Mouse (Mus musculus) gastrocnemius, postnatal 4 days (tissue): Measurements from ENCODE around the gene Pomt1. TPM values are rescaled to one million over a fixed set of nuclear protein-coding genes. Genes with fewer than 3 reads are reported as not detected.

Experiments used
- DNase-seq, 2 experiments: peaks; one replicate each; pipeline ENCODE4 v3.0.0; 2021 to 2022; ENCODE audit warnings: low spot score in 2 of 2, mixed read lengths in 2 of 2
- long read RNA-seq, 2 experiments: library from polyadenylated mRNA; stranded (forward); transcript quantifications; one replicate each; pipeline ENCODE4 v2.0.0; 2021
- total RNA-seq, 2 experiments: library from RNA; stranded (reverse); gene quantifications; 2 replicates each; pipeline ENCODE4 v1.2.3; 2021

The Pomt1 gene
- total RNA-seq = 10 to 100 TPM; 15.8 to 17.5 TPM
- long read RNA-seq, experiment 1, partial matches to known transcripts = 2 of 2 reads
- long read RNA-seq, experiment 1, other reads (novel, unspliced or antisense) = 0 of 2 reads
- long read RNA-seq, experiment 2, partial matches to known transcripts = 2 of 4 reads
- long read RNA-seq, experiment 2, other reads (novel, unspliced or antisense) = 0 of 4 reads

DNA sequence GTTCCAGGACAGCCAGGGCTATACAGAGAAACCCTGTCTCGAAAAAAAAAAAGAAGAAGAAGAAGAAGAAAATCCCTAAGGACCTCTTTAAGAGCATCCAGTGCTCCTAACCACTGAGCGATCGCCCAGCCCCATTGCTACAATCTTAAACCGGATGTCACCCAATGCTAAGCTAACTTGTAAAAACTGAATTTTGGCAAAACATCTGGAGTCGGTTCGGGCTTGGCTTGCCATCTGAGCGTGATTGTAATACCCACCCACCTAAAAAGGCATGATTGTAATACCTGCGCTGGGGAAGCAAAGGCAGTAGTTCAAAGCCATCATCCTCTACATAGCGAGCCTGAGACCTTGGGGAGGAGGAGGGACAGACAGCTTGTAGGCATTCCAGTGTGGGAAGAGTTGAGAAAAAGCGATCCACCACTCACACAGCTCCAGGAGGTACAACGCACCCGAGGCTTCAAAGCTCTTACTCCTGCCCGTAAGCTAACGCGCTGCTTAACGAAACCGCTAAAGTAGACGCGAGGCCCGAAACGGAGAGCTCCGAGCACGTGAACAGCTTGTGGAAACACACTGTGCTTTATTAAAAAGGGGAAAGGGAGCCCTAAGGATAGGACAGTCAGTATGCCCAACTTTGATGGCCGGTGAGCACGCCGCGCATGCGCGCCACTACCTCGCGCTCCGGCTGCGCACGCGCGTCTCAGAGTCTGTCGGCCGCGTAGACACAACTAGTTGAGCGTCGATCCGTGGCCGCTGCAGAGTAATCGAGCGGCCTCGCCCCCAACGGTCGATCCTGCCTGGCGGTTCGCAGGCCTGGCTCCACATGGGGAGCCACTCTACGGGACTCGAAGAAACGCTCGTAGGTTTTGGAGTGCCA is at the start of gene Pomt1:
Gene Pomt1, plus strand, starts transcription at position 705 of the 874 bp plus-strand sequence.
- peak; percentile 72 to 91 for DNase-seq

GRCm38 (mm10) chr2:32187019-32187551 is 49.3 kb upstream of the Pomt1 start:
- DNase-seq = no peak

GRCm38 (mm10) chr2:32187649-32188048 is 48.7 kb upstream of the Pomt1 start:
- DNase-seq = peak in 1 of 2 experiments; percentile 39

DNA sequence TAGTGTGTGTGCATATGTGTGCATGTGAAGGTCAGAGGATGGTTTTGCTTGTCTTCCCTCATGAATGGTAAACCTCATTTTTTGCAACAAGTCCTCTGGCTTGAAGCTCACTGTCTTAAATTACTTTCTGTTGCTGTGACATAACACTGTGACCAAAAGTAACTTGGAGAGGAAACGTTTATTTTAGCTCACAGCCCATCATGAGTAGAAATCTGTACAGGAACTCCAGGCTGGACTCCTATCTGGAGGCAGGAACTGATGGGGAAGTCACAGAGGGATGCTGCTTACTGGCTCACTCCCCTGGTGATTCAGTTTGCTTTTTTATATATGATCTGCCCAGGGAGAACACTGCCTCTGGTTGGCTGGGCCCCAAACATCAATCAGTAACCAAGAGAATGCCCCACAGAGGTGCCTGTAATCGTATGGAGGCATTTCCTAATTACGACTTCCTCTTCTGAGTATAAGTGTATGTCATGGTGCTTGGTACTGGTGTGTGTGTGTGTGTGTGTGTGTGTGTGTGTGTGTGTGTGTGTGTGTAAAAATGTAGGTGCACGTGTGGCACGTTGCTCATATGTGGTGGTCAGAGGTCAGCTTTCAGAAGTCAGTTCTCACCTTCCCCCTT is 47.2 kb upstream of the Pomt1 start:
- no peak for DNase-seq

DNA sequence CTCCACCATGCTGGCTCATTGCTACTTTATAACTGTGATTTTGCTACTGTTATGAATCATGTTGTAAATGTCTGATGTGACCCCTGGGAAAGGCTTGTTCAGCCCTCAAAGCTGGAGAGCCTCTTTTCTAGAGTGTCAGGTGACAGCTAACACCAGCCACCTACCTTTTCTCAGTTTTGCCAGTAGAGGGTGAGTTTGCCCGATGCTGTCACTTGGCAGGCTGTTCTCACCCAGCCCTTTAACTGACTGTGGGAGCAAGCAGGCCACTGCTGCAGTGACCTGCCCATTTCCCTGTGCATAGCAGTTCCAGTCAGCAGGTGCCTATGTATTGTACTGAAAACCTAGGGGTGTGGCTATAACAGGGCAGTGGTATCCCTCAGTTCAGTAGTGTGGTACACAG is 45.8 kb upstream of the Pomt1 start:
- no peak for DNase-seq

DNA sequence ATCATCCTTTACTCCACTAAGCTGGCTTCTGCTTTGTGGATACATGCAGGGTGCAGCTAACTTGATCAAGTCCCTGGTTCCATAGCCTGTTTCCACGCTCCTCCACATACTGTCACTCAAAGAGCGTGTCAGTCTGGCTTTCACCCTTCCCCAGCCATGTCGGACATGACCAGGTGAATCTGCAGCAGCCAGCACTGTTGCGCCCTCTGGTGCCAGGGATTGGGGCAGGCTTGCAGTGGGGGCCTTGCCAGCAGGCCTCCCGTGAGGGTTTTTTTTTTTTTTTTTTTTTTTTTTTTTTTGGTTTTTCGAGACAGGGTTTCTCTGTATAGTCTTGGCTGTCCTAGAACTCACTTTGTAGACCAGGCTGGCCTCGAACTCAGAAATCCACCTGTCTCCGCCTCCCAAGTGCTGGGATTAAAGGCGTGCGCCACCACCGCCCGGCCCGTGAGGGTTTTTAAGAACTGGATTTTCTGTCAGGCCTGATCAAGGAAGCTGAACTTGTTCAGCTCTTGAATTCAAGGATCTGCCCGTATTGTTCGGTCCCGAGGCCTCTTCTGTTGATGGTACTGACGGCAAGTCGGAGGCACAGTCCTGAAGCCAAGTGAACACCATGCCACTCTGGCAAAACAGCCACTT is 44.4 kb upstream of the Pomt1 start:
- DNase-seq = no peak

- no peak for DNase-seq
These were observed 37.4 kb upstream of the Pomt1 start for GRCm38 (mm10) chr2:32198977-32199376.

GRCm38 (mm10) chr2:32200033-32200432 is 36.4 kb upstream of the Pomt1 start:
- no peak for DNase-seq

- no peak for DNase-seq
These were observed 35.7 kb upstream of the Pomt1 start for GRCm38 (mm10) chr2:32200712-32201111.

- no peak for DNase-seq
These were observed 34.9 kb upstream of the Pomt1 start for GRCm38 (mm10) chr2:32201527-32201926.

DNA sequence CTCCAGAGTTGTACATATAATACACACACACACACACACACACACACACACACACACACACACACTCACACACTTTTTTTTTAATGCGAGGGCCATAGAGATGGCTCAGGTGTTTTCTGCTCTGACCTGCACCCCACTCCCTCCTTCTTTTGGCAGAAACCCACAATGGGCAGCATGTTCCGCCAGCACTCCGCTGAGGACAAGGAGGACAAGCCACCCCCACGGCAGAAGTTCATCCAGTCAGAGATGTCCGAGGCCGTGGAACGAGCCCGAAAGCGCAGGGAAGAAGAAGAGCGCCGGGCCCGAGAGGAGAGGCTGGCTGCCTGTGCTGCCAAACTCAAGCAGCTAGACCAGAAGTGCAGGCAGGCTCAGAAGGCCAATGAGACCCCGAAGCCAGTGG is 32.5 kb upstream of the Pomt1 start:
- DNase-seq = no peak

DNA sequence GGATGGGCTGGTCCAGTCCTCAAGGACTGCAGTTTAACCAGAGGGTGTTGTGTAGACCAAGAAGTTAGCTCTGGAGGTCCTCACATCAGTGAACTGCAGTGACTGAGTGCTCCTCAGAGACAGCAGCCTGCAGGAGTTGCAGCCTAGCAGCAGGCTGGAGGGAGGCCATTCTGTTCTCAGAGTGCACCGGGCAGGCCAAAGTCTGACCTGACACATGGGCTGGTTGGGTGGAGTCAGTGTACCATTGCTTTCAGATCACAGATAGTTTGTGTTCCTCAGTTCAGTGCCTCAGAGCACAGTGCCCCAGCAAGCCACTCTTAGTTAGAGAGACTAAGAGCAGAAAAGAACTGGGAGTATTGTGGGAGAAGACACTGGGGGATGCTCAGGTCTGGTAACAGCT is 28.7 kb upstream of the Pomt1 start:
- no peak for DNase-seq

DNA sequence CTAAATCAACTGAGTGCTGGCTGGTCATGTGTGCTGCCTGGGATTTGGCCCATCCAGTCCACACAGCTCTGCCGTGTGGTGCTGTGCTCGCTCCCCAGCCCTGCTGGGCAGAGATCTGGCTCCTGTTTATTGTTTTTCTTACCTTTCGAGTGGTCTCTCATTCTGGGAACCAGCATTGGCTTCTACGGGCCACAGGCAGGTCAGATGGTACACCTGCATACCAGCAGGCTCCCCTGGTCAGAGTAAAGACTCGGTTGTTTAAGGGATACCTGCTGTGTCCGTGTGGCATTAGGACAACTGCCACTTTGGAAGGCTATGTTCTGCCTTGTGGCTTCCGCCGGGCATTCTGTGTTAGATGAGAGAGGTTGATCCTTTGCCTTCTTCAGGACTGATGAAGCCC is 24.7 kb upstream of the Pomt1 start:
- DNase-seq = no peak

GRCm38 (mm10) chr2:32213000-32213399 is 23.4 kb upstream of the Pomt1 start:
- DNase-seq = peak in 1 of 2 experiments; percentile 43

- no peak for DNase-seq
These were observed 20.8 kb upstream of the Pomt1 start for GRCm38 (mm10) chr2:32215576-32215975.

DNA sequence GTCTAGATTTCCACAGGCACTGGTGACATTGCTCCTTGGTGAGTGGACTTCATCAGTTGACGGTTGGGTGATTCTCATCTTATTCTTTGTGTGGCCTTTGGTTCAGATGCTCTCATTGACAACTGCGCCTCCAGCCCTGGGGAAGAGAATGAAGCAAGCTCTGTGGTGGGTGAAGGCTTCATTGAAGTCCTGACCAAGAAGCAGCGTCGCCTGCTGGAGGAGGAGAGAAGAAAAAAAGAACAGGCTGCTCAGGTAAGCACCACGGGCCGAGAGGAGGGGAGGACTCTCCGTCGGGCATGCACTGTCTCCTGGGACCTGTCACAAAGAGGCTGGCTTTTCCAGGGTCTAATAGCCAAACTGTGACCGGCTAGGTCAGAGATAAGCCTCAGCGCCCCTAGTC is 19.9 kb upstream of the Pomt1 start:
- no peak for DNase-seq

DNA sequence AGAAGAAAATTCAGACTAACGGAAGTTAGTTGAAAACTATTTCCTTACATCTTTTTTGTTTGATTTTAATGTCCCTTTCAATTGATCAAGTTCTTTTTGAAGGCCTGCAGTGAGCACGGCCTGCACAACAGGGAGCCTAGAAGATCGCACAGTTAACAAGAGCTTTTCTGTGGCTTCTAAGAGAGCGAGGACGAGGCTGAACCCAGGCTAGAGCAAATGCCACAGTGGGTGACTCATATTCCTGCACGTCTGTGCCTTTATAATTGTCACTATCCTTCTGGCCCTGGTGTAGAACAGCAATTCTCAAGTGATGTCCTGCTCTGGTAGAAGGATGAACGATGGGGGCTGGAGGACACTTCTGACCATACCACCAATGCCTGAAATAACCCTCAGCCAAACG is 18.7 kb upstream of the Pomt1 start:
- no peak for DNase-seq

DNA sequence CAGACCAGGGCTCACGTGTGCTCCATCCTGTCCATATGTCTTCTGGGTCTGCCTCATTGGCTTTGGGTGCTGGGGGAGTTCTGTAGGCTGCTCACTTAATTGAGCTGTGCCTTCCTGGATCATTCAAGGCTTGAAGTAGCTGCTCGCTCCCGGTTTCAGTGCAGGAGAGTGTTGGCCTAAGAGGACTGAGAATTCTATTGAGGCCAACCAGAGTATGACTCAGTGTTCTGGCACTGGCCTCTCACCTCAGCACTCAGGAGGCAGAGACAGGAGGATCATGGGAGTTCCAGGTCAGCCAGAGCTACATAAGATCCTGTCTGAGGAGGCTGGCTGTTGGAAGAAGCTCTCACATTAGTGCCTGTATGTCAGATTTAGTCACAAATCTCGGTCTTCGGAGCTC is 18.3 kb upstream of the Pomt1 start:
- DNase-seq = no peak

GRCm38 (mm10) chr2:32218541-32219334 is 17.7 kb upstream of the Pomt1 start:
- DNase-seq = no peak

DNA sequence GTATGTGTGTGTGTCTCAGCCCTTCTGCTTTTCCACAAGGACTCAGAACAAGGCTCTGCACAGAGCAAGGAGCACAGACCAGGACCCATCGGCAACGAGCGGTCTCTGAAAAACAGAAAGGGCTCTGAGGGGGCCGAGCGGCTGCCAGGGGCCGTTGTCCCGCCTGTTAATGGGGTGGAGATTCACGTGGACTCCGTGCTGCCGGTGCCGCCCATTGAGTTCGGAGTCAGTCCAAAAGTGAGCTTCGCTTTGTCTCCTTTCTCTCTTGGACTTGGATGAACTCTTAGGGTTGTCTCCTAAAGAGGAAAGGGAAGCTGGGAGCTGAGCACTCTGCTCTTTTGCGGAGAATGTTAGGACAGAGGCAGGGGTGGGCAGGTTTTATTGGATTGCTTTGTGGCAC is 16.9 kb upstream of the Pomt1 start:
- no peak for DNase-seq

DNA sequence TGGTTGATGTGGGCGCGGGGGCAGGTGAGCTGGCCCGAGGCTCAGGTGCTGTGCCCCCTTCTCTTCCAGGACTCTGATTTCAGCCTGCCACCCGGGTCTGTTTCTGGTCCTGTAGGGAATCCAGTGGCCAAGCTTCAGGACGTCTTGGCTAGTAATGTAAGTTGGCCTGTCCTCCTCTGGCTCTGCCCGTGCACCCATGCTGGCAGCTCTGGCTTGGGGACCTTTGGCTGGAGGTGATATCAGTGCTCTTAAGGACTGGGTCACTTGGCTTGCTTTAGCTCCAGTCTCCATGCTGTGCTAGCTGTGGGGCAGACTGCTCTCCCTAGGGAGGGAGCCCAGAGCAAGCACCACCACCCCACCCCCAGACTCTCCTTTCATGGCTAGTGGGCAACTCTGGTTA is 16.4 kb upstream of the Pomt1 start:
- DNase-seq = no peak
